Mouse (Mus musculus) lung, postnatal 0 days (tissue): ENCODE measurements at regions not wholly inside any gene's neighbourhood (a gene's known extent, or its start where the extent isn't known, plus 50 kb on each side); places are given as distances from the start of the nearest gene placed in this dataset.

ENCODE experiments used
- ATAC-seq: fragments of 200-750 bp; cut with Nextera tagmentation; 2 replicates; pipeline ENCODE4 v1.8.0; 2017; ENCODE audit warnings: moderate library complexity
- DNase-seq: peaks from one replicate; pipeline ENCODE4 v3.0.0-alpha.2; 2016; ENCODE audit warnings: low spot score
- H3K27ac ChIP-seq: fragments of 300-500 bp; sonication (generic); 2 replicates; pipeline ENCODE4 v1.5.1; 2014; ENCODE audit warnings: antibody characterized with exemption, mild to moderate bottlenecking, low read length, mixed read lengths
- H3K27me3 ChIP-seq: fragments of 300-500 bp; sonication (generic); replicated peaks from 2 replicates; pipeline ENCODE4 v1.6.1; 2014; ENCODE audit warnings: low read length, mixed read lengths; ENCODE audit not compliant: insufficient read depth
- H3K36me3 ChIP-seq: fragments of 300-500 bp; sonication (generic); 2 replicates; pipeline ENCODE4 v1.6.1; 2014; ENCODE audit warnings: low read length, mixed read lengths; ENCODE audit not compliant: insufficient read depth
- H3K4me1 ChIP-seq: fragments of 300-500 bp; sonication (generic); 2 replicates; pipeline ENCODE4 v1.6.1; 2014; ENCODE audit warnings: antibody characterized with exemption, low read depth, low read length, mixed read lengths; ENCODE audit not compliant: insufficient read depth
- H3K4me2 ChIP-seq: fragments of 300-500 bp; sonication (generic); replicated peaks from 2 replicates; pipeline ENCODE4 v1.6.1; 2014; ENCODE audit warnings: low read depth, mild to moderate bottlenecking, low read length, moderate library complexity, mixed read lengths
- H3K4me3 ChIP-seq: fragments of 300-500 bp; sonication (generic); 2 replicates; pipeline ENCODE4 v1.5.1; 2014; ENCODE audit warnings: low read depth, low read length
- H3K9ac ChIP-seq: fragments of 300-500 bp; sonication (generic); replicated peaks from 2 replicates; pipeline ENCODE4 v1.6.1; 2014; ENCODE audit warnings: low read depth, mild to moderate bottlenecking
- H3K9me3 ChIP-seq: fragments of 300-500 bp; sonication (generic); 2 replicates; pipeline ENCODE4 v1.6.1; 2016; ENCODE audit warnings: low read length, mixed read lengths
- CTCF ChIP-seq: IDR thresholded peaks from 2 replicates; pipeline ENCODE4 v1.5.1; 2016; ENCODE audit warnings: antibody characterized with exemption, mild to moderate bottlenecking
- EP300 ChIP-seq: IDR thresholded peaks from 2 replicates; pipeline ENCODE4 v1.6.1; 2016; ENCODE audit warnings: antibody characterized with exemption, mild to moderate bottlenecking, control low read depth
- WGBS: fragments of 180-500 bp; shearing (Covaris S2); extraction: QIAGEN DNeasy Blood & Tissue Kit; methylation state at CpG from one replicate; pipeline ENCODE4 v1.1.7; 2014; 5-methylcytosine and 5-hydroxymethylcytosine counted together

- WGBS: 80% methylated on average over 4 of the region's 4 CpGs
- Histone ChIP-seq H3K27me3 (no peaks in the 10 kb centered on the region), H3K27ac (no peak overlapping the region), H3K4me2 (no peak overlapping the region), H3K4me3 (no peak overlapping the region), H3K9ac (no peak overlapping the region), H3K9me3 (no peaks in the 10 kb centered on the region), H3K4me1 (peaks cover 2% of the 10 kb centered on the region; the same call in 1 of the 2 replicates), H3K36me3 (no peaks in the 10 kb centered on the region)
- TF ChIP-seq EP300 (no peak), CTCF (no peak)
- no peak for DNase-seq
- ATAC-seq: no peak
Measured at GRCm38 (mm10) chr3:66510455-66510854, 213.8 kb upstream of the Veph1 start.

- Histone ChIP-seq H3K27ac (no peak overlapping the region), H3K9ac (no peak overlapping the region), H3K4me2 (no peak overlapping the region), H3K4me3 (no peak overlapping the region), H3K9me3 (no peaks in the 10 kb centered on the region), H3K27me3 (no peaks in the 10 kb centered on the region), H3K4me1 (peaks cover 2% of the 10 kb centered on the region; the same call in 1 of the 2 replicates), H3K36me3 (no peaks in the 10 kb centered on the region)
- ATAC-seq (no peak), DNase-seq (no peak)
- TF ChIP-seq EP300: no peak
- no peak for TF ChIP-seq CTCF
Measured at GRCm38 (mm10) chr3:66506125-66506524, 209.5 kb upstream of the Veph1 start.

GRCm38 (mm10) chr3:66505476-66506076 lies 208.9 kb upstream of the Veph1 start:
- no peak overlapping the region for H3K4me2 ChIP-seq
- no peaks in the 10 kb centered on the region for H3K27me3 ChIP-seq
- 60% methylated on average over 6 of the region's 6 CpGs for WGBS
- H3K9me3 ChIP-seq: no peaks in the 10 kb centered on the region
- TF ChIP-seq EP300: no peak
- no peak for TF ChIP-seq CTCF
- ATAC-seq (no peak), DNase-seq (no peak)
- no peak overlapping the region for H3K9ac ChIP-seq
- no peaks in the 10 kb centered on the region for H3K36me3 ChIP-seq
- H3K27ac ChIP-seq: no peak overlapping the region
- H3K4me1 ChIP-seq: peaks cover 2% of the 10 kb centered on the region; the same call in 1 of the 2 replicates
- no peak overlapping the region for H3K4me3 ChIP-seq

GRCm38 (mm10) chr3:66504717-66505116 lies 208.1 kb upstream of the Veph1 start:
- WGBS: 62% methylated on average over 6 of the region's 6 CpGs
- no peak overlapping the region for H3K4me2 ChIP-seq
- ATAC-seq (no peak), DNase-seq (no peak)
- no peaks in the 10 kb centered on the region for H3K27me3 ChIP-seq
- TF ChIP-seq EP300 (no peak), CTCF (no peak)
- H3K9ac ChIP-seq: no peak overlapping the region
- H3K27ac ChIP-seq: no peak overlapping the region
- peaks cover 2% of the 10 kb centered on the region; the same call in 1 of the 2 replicates for H3K4me1 ChIP-seq
- no peaks in the 10 kb centered on the region for H3K9me3 ChIP-seq
- no peaks in the 10 kb centered on the region for H3K36me3 ChIP-seq
- no peak overlapping the region for H3K4me3 ChIP-seq

- no peak overlapping the region for H3K4me2 ChIP-seq
- peaks cover 2% of the 10 kb centered on the region; the same call in 1 of the 2 replicates for H3K4me1 ChIP-seq
- H3K36me3 ChIP-seq: no peaks in the 10 kb centered on the region
- ATAC-seq (no peak), DNase-seq (no peak)
- no peaks in the 10 kb centered on the region for H3K27me3 ChIP-seq
- no peaks in the 10 kb centered on the region for H3K9me3 ChIP-seq
- 82% methylated on average over 3 of the region's 3 CpGs for WGBS
- no peak overlapping the region for H3K4me3 ChIP-seq
- no peak for TF ChIP-seq CTCF
- no peak for TF ChIP-seq EP300
- H3K27ac ChIP-seq: no peak overlapping the region
- no peak overlapping the region for H3K9ac ChIP-seq
Measured at GRCm38 (mm10) chr3:66503615-66504014, 207.0 kb upstream of the Veph1 start.

GRCm38 (mm10) chr3:66501865-66502264 lies 205.2 kb upstream of the Veph1 start:
- H3K4me1 ChIP-seq: peaks cover 2% of the 10 kb centered on the region; the same call in 1 of the 2 replicates
- 78% methylated on average over 4 of the region's 4 CpGs for WGBS
- no peak for TF ChIP-seq CTCF
- TF ChIP-seq EP300: no peak
- DNase-seq (no peak), ATAC-seq (no peak)
- H3K27me3 ChIP-seq: no peaks in the 10 kb centered on the region
- H3K36me3 ChIP-seq: no peaks in the 10 kb centered on the region
- H3K9ac ChIP-seq: no peak overlapping the region
- no peak overlapping the region for H3K4me3 ChIP-seq
- H3K9me3 ChIP-seq: no peaks in the 10 kb centered on the region
- H3K27ac ChIP-seq: no peak overlapping the region
- H3K4me2 ChIP-seq: no peak overlapping the region
